Mouse (Mus musculus): Measurements from ENCODE around the gene Fgf15. TPM values are rescaled to one million over a fixed set of nuclear protein-coding genes. Genes with fewer than 3 reads are reported as not detected.

Gene Fgf15
- polyA plus RNA-seq, 1 experiment: not detected

GRCm38 (mm10) chr7:144939344-144940002, 43.1 kb downstream of the Fgf15 start, which contains the start of gene Ccnd1:
Ccnd1 (minus strand) TSS chr7:144939925.
- H3K4me1 ChIP-seq (ENCODE audit: control insufficient read depth, insufficient read depth, insufficient read length): peaks cover 16% of the 10 kb centered on the region
- peak within 1 kb of the TSS; percentile 62; the same call in 1 of the 2 replicates for H3K27ac ChIP-seq (ENCODE audit: insufficient read depth, low read length)
- peaks cover 17% of the 10 kb centered on the region for H3K27me3 ChIP-seq (ENCODE audit: control insufficient read depth, insufficient read depth, low read length)
- H3K36me3 ChIP-seq (ENCODE audit: control insufficient read depth, insufficient read depth, low read length): no peaks in the 10 kb centered on the region
- no peak for DNase-seq (ENCODE audit: low read depth in 1 of 2, low spot score in 2 of 2)
- WGBS: under 1% methylated on average over 39 of the region's 45 CpGs
- no peak for TF ChIP-seq POLR2A (IDR thresholded peaks at IDR 0.05; ENCODE audit: low read depth, low read length)
- TF ChIP-seq CTCF (IDR thresholded peaks at IDR 0.05; ENCODE audit: extremely low read depth, insufficient read depth, insufficient read length, insufficient replicate concordance): no peak
- H3K4me3 ChIP-seq (ENCODE audit: extremely low read depth, insufficient read depth, insufficient read length): peak within 1 kb of the TSS; percentile 67

DNA sequence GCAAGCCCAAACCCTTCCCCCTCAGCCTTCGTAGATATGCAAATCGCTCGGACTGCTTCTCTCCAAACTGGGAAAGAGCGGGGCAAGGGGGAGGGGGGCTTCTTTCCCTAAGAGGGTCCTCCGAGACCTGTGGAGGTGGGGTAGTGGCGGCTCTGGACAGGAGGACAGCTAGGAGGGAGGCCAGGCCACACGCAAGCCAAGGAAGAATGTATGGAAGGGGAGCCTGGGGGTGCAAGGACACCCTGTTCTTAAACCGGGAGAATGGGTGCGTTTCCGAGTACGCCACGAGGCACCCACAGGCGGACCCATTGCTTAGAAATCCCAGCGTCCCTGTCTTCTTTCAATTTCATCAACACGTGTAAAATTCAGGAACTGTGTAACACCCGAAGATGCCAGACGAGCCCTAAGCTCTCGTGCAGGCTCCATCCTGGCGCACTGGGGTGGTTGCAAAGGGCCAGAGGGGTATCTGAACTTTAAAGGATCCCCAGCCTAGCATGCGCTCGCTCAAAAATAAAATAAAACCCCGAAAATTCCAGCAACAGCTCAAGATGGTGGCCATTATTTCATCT, 43.8 kb downstream of the Fgf15 start:
- DNase-seq (ENCODE audit: low read depth in 1 of 2, low spot score in 2 of 2): no peak
- WGBS: 1% methylated on average over 22 of the region's 22 CpGs
- TF ChIP-seq POLR2A (IDR thresholded peaks at IDR 0.05; ENCODE audit: low read depth, low read length) (no peak), CTCF (IDR thresholded peaks at IDR 0.05; ENCODE audit: extremely low read depth, insufficient read depth, insufficient read length, insufficient replicate concordance) (no peak)
- Histone ChIP-seq H3K36me3 (ENCODE audit: control insufficient read depth, insufficient read depth, low read length) (no peaks in the 10 kb centered on the region), H3K27me3 (ENCODE audit: control insufficient read depth, insufficient read depth, low read length) (peaks cover 17% of the 10 kb centered on the region), H3K27ac (ENCODE audit: insufficient read depth, low read length) (peak overlapping the region; percentile 62; the same call in 1 of the 2 replicates), H3K4me1 (ENCODE audit: control insufficient read depth, insufficient read depth, insufficient read length) (peaks cover 16% of the 10 kb centered on the region), H3K4me3 (ENCODE audit: extremely low read depth, insufficient read depth, insufficient read length) (peak overlapping the region; percentile 38; the same call in 1 of the 2 replicates)

GRCm38 (mm10) chr7:144940585-144940984, 44.3 kb downstream of the Fgf15 start:
- Histone ChIP-seq H3K4me1 (ENCODE audit: control insufficient read depth, insufficient read depth, insufficient read length) (peaks cover 16% of the 10 kb centered on the region), H3K27me3 (ENCODE audit: control insufficient read depth, insufficient read depth, low read length) (peaks cover 17% of the 10 kb centered on the region), H3K27ac (ENCODE audit: insufficient read depth, low read length) (no peak overlapping the region), H3K4me3 (ENCODE audit: extremely low read depth, insufficient read depth, insufficient read length) (no peak overlapping the region), H3K36me3 (ENCODE audit: control insufficient read depth, insufficient read depth, low read length) (no peaks in the 10 kb centered on the region)
- no peak for DNase-seq (ENCODE audit: low read depth in 1 of 2, low spot score in 2 of 2)
- 4% methylated on average over 11 of the region's 11 CpGs for WGBS
- TF ChIP-seq CTCF (IDR thresholded peaks at IDR 0.05; ENCODE audit: extremely low read depth, insufficient read depth, insufficient read length, insufficient replicate concordance) (no peak), POLR2A (IDR thresholded peaks at IDR 0.05; ENCODE audit: low read depth, low read length) (no peak)

DNA sequence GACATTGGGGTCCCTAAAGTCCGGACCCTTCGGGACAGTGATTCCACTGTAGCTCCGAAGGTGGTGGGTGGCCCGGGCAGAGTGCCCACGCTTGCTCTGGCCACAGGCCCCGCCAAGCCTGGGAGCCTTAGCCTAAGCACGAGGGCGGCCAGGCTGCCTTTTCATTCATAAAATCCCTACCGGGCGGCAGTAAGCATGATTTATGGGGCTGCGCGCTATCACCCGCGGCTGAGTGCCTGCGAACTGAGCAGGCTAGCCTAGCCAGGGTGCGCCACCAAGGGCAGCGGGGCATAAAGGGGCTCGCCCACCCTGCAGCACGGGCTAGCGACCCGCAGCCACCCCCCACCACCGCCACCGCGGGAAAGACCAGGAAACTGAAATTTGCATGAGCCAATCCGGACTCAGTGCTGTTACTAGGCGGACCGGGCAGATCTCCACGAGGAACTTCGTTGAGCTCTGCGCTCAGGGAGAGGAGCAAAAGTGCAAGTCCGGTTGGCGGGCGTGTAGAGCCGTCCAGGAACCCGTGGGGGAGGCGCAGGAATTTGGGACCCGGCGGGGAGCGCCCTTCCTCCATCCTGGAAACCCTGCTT, 45.0 kb downstream of the Fgf15 start:
- Histone ChIP-seq H3K27me3 (ENCODE audit: control insufficient read depth, insufficient read depth, low read length) (peaks cover 17% of the 10 kb centered on the region), H3K36me3 (ENCODE audit: control insufficient read depth, insufficient read depth, low read length) (no peaks in the 10 kb centered on the region), H3K4me3 (ENCODE audit: extremely low read depth, insufficient read depth, insufficient read length) (peak overlapping the region; percentile 61; the same call in 1 of the 2 replicates), H3K27ac (ENCODE audit: insufficient read depth, low read length) (peak overlapping the region; percentile 61), H3K4me1 (ENCODE audit: control insufficient read depth, insufficient read depth, insufficient read length) (peaks cover 16% of the 10 kb centered on the region)
- DNase-seq (ENCODE audit: low read depth in 1 of 2, low spot score in 2 of 2): peak in 1 of 2 experiments; percentile 40
- TF ChIP-seq POLR2A (IDR thresholded peaks at IDR 0.05; ENCODE audit: low read depth, low read length) (no peak), CTCF (IDR thresholded peaks at IDR 0.05; ENCODE audit: extremely low read depth, insufficient read depth, insufficient read length, insufficient replicate concordance) (no peak)
- under 1% methylated on average over 39 of the region's 39 CpGs for WGBS

- 0 out of 2 replicates have a peak overlapping the region, but pooled peaks have one; percentile 6 for H3K27ac ChIP-seq (ENCODE audit: insufficient read depth, low read length)
- H3K4me3 ChIP-seq (ENCODE audit: extremely low read depth, insufficient read depth, insufficient read length): peak overlapping the region; percentile 27; the same call in 1 of the 2 replicates
- H3K27me3 ChIP-seq (ENCODE audit: control insufficient read depth, insufficient read depth, low read length): peaks cover 17% of the 10 kb centered on the region
These were observed 45.9 kb downstream of the Fgf15 start for GRCm38 (mm10) chr7:144942071-144942743.

GRCm38 (mm10) chr7:144942744-144943135, 46.4 kb downstream of the Fgf15 start:
- H3K4me1 ChIP-seq (ENCODE audit: control insufficient read depth, insufficient read depth, insufficient read length): peaks cover 16% of the 10 kb centered on the region
- WGBS: 7% methylated on average over 20 of the region's 20 CpGs
- no peak for TF ChIP-seq CTCF (IDR thresholded peaks at IDR 0.05; ENCODE audit: extremely low read depth, insufficient read depth, insufficient read length, insufficient replicate concordance)
- H3K27me3 ChIP-seq (ENCODE audit: control insufficient read depth, insufficient read depth, low read length): peaks cover 17% of the 10 kb centered on the region
- no peak for DNase-seq (ENCODE audit: low read depth in 1 of 2, low spot score in 2 of 2)
- peak overlapping the region; percentile 38; the same call in 1 of the 2 replicates for H3K4me3 ChIP-seq (ENCODE audit: extremely low read depth, insufficient read depth, insufficient read length)
- H3K27ac ChIP-seq (ENCODE audit: insufficient read depth, low read length): no peak overlapping the region
- no peaks in the 10 kb centered on the region for H3K36me3 ChIP-seq (ENCODE audit: control insufficient read depth, insufficient read depth, low read length)

More at GRCm38 (mm10) chr7:144942071-144942743, 45.9 kb downstream of the Fgf15 start:
- DNase-seq (ENCODE audit: low read depth in 1 of 2, low spot score in 2 of 2): no peak
- WGBS: 1% methylated on average over 35 of the region's 35 CpGs
- no peaks in the 10 kb centered on the region for H3K36me3 ChIP-seq (ENCODE audit: control insufficient read depth, insufficient read depth, low read length)
- peaks cover 16% of the 10 kb centered on the region for H3K4me1 ChIP-seq (ENCODE audit: control insufficient read depth, insufficient read depth, insufficient read length)
- no peak for TF ChIP-seq POLR2A (IDR thresholded peaks at IDR 0.05; ENCODE audit: low read depth, low read length)
- TF ChIP-seq CTCF (IDR thresholded peaks at IDR 0.05; ENCODE audit: extremely low read depth, insufficient read depth, insufficient read length, insufficient replicate concordance): no peak
